Mouse (Mus musculus): ENCODE data around the gene Lpar5.
"Not testable (repeated sequence)": the region's sequence is repeated elsewhere in the genome, so short reads cannot be mapped to it uniquely, and the experiment has no call there.

The Lpar5 gene

DNA sequence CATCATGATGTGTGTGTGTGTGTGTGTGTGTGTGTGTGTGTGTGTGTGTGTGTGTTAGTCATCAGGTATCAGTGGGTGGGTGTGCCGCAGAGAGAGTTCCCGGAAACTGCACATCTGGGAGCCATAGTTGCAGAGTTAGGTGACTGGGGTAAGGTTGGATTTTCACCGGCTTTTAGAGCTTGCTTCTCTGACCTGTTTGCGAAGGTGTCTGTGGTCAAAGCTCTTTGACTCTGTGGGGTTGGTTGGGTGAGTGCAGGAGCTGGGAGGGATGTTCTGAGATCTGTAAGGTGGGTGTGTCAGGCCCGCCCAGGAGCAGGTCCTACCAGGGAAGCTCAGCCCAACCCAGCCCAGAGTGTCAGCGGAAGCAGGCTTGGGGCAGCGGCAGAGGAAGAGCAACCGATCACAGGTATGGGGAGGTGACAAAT lies at the start of gene Lpar5:
Gene Lpar5, plus strand, starts transcription at position 350 of the 425 bp plus-strand sequence.
- DNase-seq = no peak

GRCm38 (mm10) chr6:125030532-125030931 lies 37.2 kb upstream of the Lpar5 start:
- DNase-seq = peak; percentile 55

DNA sequence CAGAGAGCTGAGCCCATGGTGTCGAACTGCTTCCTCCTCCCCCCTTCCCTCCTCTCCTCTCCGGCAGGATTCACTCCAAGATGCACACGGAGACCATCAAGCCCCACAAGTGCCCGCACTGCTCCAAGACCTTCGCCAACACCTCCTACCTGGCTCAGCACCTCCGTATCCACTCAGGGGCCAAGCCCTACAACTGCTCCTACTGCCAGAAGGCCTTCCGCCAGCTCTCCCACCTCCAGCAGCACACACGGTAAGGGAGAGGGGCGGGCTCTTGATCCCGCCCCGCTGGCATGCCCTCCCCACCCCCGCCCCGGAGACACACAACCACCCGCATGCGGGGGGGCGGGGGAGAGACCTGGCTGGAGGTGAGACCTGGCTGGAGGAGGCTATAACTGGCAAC lies 36.1 kb upstream of the Lpar5 start:
- no peak for DNase-seq

DNA sequence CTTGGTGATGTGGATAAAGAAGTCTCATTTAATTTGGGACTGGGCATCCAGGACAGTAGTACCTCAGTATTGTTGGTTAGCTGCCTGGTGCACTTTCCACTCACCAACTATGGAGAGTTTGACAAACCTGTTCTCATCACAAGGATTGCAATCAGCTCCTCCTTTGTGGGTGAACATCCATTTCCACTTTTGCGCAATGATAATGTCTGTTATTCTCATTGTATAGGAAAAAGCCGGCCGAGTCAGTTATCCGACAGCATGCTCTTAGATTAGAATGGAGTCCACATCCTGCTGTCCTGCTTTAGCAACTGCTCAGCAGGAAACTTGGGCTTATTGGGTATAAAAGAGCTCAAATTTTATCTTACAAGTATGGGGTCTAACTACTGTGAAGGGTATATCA lies 29.1 kb upstream of the Lpar5 start:
- no peak for DNase-seq

DNA sequence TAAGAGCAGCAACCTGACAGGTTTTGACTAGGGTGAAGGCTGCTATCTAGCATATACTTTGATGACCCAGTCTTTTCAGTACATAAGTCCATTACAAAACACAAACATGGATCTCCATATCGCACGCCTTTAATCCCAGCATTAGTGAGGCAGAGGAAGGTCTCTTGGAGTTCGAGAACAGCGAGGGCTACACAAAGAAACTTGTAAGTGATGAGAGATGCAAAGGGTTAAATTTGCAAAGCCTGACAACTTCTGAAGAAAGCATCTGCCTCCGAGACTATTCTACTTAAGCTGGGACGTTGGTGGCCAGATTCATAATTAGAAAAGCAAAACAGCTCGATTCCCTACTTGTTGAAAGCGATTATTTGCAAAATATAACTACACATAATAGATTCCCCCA lies 28.6 kb upstream of the Lpar5 start:
- DNase-seq = no peak

DNA sequence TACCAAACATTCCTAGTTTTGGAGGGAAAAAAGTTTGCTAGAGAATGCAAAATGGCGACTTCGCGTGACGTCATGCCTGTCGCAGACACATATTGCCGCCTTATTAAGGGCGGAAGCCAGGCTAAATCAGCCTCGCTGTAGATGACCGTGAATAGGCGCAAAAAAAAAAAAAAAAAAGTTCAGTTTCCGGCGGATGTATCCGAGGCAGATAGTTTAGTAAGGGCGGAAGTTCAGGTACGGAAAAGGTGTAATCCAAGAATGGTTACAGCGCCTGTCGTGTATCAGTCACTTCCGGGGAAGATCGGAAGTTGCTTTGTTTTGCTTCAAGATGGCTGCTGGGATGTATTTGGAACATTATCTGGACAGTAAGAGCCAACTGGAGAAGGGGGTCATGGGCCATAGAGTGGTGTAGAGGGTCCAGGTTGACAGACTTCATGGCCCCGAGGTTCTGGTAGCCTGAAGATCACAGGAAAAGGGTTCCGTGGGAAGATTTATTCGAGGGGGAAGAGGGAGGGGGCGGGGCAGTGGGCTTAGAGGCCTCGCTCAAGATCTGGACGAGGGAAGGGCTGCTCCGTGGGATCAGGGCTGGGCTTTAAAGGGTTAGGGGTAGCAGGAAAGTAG lies 28.1 kb upstream of the Lpar5 start, which contains the start of gene Ing4:
Gene Ing4, plus strand, starts transcription at position 228 of the 621 bp plus-strand sequence.
- DNase-seq = peak; percentile 91

- DNase-seq = no peak
These were observed 27.5 kb upstream of the Lpar5 start for GRCm38 (mm10) chr6:125040221-125040620.

DNA sequence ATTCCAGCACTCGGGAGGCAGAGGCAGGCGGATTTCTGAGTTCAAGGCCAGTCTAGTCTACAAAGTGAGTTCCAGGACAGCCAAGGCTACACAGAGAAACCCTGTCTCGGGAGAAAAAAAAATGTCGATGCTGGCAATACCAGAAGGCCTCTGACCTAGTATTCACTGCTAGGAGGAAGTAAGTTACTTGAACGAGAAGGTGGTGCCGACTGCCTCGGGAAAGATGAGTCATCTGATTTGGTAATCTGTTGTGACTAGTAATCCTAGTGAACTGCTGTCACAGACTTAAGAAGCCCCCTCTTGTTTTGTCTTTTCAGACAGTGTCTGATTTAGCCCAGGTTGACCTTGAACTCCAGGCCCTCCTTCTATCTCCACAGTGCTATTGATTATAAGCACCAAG lies 26.7 kb upstream of the Lpar5 start:
- no peak for DNase-seq

DNA sequence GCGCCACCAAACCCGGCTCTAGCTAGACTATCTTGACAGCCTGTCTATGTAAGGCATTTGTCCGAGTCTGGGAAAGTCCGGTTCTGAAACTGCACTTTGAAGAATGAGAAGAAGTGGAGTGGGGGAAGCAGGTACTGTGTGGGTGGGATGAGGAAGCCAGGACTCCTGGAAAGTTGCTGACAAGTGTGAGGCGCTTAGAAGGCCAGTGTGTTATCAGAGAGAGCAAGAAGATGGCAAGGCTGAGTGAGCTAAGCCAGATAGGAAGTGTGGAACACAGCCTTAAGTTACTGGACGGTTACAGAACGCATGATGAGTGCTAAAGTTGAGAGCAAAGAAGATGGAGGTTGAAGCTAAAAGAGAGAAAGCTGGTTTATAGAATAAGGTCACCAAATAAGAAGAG lies 25.6 kb upstream of the Lpar5 start:
- DNase-seq = no peak

GRCm38 (mm10) chr6:125046691-125047090 lies 21.0 kb upstream of the Lpar5 start:
- DNase-seq = peak; percentile 81

DNA sequence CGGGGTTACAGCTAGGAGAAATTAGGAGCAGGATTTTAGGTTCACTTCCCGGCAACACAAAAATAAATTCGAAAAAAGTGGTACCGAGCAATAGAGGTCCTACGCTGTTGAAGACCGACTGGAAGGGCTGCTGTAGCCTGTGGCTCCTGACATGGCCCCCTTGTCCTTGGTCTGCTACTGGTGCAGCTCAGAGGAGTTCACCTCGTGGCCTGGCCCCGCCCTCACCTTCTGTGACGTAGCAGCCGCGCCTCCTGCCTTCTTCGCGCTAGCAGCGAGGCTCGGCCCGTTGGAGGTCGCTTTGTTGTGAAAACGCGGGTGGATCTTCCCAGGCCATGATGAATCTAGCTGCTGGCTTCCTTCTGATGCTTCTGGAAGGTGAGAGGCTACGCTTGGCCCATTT lies 18.0 kb upstream of the Lpar5 start, which contains the start of gene Acrbp:
Gene Acrbp, plus strand, starts transcription at position 12 of the 400 bp plus-strand sequence.
- DNase-seq = no peak

GRCm38 (mm10) chr6:125051237-125051636 lies 16.5 kb upstream of the Lpar5 start:
- DNase-seq = no peak

- no peak for DNase-seq
These were observed 6.2 kb upstream of the Lpar5 start for GRCm38 (mm10) chr6:125061493-125061892.

GRCm38 (mm10) chr6:125062511-125062910 lies 5.2 kb upstream of the Lpar5 start:
- DNase-seq = no peak

GRCm38 (mm10) chr6:125063906-125064305 lies 3.8 kb upstream of the Lpar5 start:
- no peak for DNase-seq

DNA sequence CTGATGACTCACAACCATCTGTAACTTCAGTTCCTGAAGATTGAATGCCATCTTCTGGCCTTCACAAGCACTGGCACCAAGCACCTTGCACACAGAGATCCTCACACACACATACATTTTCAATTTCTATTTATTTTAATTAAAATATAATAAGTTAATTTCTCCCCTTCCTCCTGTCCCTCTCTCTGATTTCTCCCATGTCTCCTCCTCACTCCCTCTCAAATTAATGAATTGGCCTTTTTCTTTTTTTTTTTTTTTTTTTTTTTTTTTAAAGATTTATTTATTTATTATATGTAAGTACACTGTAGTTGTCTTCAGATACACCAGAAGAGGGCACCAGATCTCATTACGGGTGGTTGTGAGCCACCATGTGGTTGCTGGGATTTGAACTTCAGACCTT lies 2.5 kb upstream of the Lpar5 start:
- DNase-seq = not testable (repeated sequence)

DNA sequence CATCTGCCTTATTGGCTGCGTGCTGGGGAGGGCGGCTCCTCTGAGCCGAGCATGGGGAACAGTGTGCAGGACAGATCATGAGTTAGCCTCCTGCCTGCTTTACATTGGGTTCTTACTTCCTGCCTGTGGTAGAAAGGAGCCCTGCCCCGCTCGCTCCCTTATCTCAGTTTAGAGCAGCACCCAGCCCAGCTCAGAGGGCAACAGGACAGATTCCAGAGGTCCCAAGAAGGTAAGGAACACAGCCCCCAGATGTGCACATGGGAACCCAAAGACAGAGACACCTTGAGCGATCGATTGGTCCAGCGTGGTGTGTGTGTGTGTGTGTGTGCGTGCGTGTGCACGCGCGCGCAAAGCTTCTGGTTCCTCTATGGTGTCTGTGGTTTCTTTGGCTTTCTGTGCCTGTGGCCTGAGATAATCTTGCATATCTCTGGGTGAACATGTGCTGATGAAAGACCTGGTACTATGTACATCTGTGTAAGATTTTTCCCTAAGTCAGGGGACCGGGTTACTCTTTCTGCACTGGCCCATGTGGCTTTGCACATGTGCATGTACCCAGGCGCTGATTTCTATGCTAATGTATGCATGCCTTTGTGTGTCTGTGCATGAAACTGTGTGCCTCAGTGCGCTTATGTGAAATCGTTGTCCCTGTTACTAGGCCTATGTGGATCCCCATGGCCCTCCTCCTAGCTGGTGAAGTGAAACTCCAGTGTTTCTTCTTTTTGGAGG lies 3.6 kb downstream of the Lpar5 start:
- DNase-seq = no peak

DNA sequence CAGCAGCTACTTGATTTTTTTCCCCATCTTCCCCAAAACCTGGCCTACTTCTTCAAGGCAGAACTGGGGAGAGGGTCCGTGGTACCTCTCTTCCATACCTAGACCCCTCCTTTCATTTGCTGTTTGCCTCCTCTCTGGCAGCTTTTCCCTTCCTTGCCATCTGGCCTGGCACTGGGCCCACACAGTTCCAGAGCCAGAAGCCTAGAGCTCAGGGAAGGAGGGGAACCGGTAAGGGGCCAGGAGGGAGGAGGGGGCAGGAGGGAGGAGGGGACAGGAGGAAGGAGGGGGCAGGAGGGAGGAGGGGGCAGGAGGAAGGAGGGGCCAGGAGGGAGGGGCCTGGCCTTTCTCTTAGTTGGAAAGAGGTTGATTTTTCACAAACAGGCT lies 4.2 kb downstream of the Lpar5 start:
- DNase-seq = peak; percentile 18

DNA sequence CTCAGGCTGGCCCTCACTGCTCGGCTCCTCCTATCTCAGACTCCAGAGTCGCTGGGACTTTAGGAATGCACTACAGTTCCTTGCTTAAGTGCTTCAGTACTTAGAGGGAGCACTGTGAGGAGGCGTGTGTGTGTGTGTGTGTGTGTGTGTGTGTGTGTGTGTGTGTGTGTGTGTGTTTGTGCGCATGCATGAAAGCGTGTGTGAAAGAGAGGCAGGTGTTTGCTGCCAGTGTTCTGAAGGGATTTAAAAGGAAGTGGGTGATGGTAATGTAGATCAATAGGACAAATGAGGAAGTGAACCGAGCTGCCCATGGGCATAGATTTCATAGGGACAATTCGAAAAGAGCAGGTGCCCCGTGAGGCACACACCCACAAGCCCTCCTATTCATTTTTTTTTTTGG lies 6.1 kb downstream of the Lpar5 start:
- DNase-seq = no peak

DNA sequence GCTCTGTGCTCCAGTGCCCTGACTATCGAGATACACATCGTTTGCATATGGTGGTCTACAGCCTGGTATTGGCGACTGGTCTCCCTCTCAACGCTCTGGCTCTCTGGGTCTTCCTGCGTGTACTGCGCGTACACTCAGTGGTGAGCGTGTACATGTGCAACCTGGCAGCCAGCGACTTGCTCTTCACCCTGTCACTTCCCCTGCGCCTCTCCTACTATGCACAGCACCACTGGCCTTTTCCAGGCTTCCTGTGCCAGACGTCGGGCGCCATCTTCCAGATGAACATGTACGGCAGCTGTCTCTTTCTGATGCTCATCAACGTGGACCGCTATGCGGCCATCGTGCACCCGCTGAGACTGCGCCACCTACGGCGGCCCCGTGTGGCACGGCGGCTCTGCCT lies 13.7 kb downstream of the Lpar5 start:
- DNase-seq = no peak

- DNase-seq = peak; percentile 90
These were observed 14.3 kb downstream of the Lpar5 start for GRCm38 (mm10) chr6:125081797-125082560.

DNA sequence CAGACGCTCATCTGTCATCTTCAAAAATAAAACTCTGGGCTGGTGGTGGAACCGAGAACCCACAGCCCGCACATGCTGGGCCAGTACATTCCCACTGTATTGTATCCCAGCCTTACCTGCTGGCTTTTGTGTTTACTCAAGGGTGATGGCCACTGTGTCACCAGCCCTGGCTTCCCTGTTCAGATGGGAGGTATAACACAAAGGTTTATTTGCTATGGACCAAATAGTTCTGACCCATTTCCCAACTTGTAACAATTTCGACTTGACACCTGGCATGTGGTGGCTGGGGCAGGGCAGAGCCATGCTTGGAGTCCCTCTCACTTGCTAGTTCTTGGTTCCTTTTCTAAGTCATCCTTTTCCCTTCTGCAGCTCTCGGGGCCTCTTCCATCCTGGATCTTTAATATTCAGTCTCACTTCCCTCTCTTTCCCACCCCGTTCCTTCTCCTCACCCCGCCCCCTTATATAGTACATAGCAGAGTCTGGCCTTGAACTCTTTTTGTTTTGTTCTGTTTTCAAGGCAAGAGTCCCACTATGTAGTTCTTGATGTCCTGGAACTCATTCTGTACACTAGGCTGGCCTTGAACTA lies 15.2 kb downstream of the Lpar5 start:
- no peak for DNase-seq

- DNase-seq = peak; percentile 67
These were observed 16.7 kb downstream of the Lpar5 start for GRCm38 (mm10) chr6:125084424-125084823.
